Mouse (Mus musculus): ENCODE data around the gene Tmem164. TPM values are rescaled to one million over a fixed set of nuclear protein-coding genes. Genes with fewer than 3 reads are reported as not detected.

Tmem164 gene
- total and polyA plus RNA-seq, 2 experiments from 2014 or later: 17.9 to 47.3 TPM

DNA sequence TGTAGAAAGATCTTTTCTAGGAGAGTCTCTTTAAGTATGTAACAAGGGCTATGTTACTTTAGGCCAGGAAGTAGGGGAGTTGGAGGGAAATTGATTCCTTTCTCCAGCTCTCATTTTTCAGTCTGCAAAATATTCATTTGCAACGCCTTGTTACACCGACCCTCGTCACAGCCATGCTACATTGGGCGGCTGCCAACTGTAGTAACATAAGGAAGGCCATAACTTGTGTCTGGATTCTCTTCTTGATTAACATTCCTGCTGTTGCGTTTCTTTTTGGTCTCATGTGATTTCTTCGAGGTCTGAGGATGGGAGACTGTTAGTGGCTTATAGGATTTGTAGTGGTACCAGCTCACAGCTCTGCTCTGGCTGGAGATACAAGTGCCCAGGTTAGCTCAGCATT is 4.5 kb downstream of the Tmem164 start:
- no peak for TF ChIP-seq CTCF (IDR thresholded peaks at IDR 0.05; ENCODE audit: low read depth)
- Histone ChIP-seq H3K36me3 (ENCODE audit: insufficient read depth, low read length) (no peaks in the 10 kb centered on the region), H3K4me3 (ENCODE audit: low read length) (no peak overlapping the region), H3K9ac (replicated peaks; ENCODE audit: low read length) (no peak overlapping the region), H3K4me2 (ENCODE audit: low read depth, low read length) (peak overlapping the region; percentile 18; the same call in 1 of the 2 replicates), H3K4me1 (ENCODE audit: insufficient read depth, low read length) (0 out of 2 replicates have a peak, but pooled peaks cover 2% of the 10 kb centered on the region), H3K9me3 (ENCODE audit: low read length) (no peaks in the 10 kb centered on the region), H3K27me3 (ENCODE audit: insufficient read depth, low read length) (no peaks in the 10 kb centered on the region), H3K27ac (no peak overlapping the region)
- WGBS: 47% methylated on average over 6 of the region's 6 CpGs
- ATAC-seq (no peak), DNase-seq (ENCODE audit: low spot score) (peak; percentile 29)

DNA sequence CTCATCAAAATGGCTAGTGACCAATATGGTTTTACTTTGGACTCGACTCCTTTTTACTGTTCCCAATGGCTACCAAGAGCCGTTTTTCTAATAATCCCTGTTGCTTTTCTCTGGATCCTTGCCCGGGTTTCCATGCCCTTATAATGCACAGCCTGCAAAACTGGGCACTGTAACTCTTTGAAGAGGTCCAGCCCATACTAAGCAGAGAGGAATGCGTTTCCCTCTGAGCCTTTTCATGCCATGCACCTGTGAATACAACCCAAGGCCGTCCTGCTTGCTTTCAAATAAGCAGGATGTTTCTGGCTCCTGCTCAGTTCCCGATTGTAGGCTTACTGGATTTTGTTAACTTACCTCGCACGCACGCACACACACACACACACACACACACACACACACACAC is 7.3 kb downstream of the Tmem164 start:
- no peak for DNase-seq (ENCODE audit: low spot score)
- H3K27me3 ChIP-seq (ENCODE audit: insufficient read depth, low read length): no peaks in the 10 kb centered on the region
- no peaks in the 10 kb centered on the region for H3K4me1 ChIP-seq (ENCODE audit: insufficient read depth, low read length)
- no peak overlapping the region for H3K27ac ChIP-seq
- ATAC-seq: no peak
- no peak overlapping the region for H3K9ac ChIP-seq (replicated peaks; ENCODE audit: low read length)
- no peaks in the 10 kb centered on the region for H3K9me3 ChIP-seq (ENCODE audit: low read length)
- no peaks in the 10 kb centered on the region for H3K36me3 ChIP-seq (ENCODE audit: insufficient read depth, low read length)
- TF ChIP-seq CTCF (IDR thresholded peaks at IDR 0.05; ENCODE audit: low read depth): no peak
- WGBS: 55% methylated on average over 9 of the region's 9 CpGs
- H3K4me3 ChIP-seq (ENCODE audit: low read length): no peak overlapping the region
- H3K4me2 ChIP-seq (ENCODE audit: low read depth, low read length): no peak overlapping the region

DNA sequence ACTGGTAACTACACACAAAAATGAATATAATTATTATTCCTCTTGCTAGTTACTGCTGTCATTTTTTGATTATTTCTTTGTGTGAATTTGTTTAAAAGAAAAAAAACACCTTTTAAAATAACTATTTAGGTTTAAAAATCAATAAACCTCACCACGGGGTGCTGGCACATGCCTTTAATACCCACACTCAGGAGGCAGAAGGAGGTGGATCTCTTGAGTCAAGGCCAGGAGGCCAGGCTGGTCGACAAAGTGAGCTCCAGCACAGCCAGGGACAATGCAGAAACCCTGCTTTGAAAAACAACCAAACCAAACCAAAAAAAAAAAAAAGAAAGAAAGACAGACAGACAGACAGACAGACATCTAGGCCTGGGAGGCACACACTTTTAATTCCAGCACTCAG is 12.1 kb downstream of the Tmem164 start:
- Histone ChIP-seq H3K9me3 (ENCODE audit: low read length) (no peaks in the 10 kb centered on the region), H3K4me2 (ENCODE audit: low read depth, low read length) (no peak overlapping the region), H3K36me3 (ENCODE audit: insufficient read depth, low read length) (no peaks in the 10 kb centered on the region), H3K4me1 (ENCODE audit: insufficient read depth, low read length) (no peaks in the 10 kb centered on the region), H3K27ac (no peak overlapping the region), H3K4me3 (ENCODE audit: low read length) (no peak overlapping the region), H3K27me3 (ENCODE audit: insufficient read depth, low read length) (no peaks in the 10 kb centered on the region; the same call in 1 of the 2 replicates), H3K9ac (replicated peaks; ENCODE audit: low read length) (no peak overlapping the region)
- no peak for ATAC-seq
- no peak for DNase-seq (ENCODE audit: low spot score)
- no peak for TF ChIP-seq CTCF (IDR thresholded peaks at IDR 0.05; ENCODE audit: low read depth)
- WGBS: 57% methylated on average over 2 of the region's 2 CpGs

DNA sequence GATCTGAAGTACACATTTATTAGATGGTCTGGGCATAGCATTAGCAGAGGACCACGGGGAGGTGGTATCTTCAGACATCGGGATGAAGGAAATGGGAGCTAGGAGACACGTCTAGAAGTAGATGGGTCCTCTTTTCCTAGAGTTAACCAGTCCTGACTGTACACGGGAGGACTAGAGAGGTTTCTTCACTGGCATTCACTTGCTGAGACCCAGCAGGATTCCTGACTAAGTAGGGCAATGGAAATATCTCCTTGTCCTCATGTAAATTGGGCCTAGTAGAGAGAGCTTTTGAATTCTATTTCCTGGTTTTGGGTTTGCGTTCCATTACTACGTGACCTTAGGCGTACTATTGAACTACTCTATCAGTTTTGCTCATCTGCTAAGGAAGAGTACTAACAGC is 13.1 kb downstream of the Tmem164 start:
- no peaks in the 10 kb centered on the region for H3K4me1 ChIP-seq (ENCODE audit: insufficient read depth, low read length)
- no peaks in the 10 kb centered on the region for H3K9me3 ChIP-seq (ENCODE audit: low read length)
- WGBS: 83% methylated on average over 7 of the region's 7 CpGs
- H3K27ac ChIP-seq: no peak overlapping the region
- no peak overlapping the region for H3K4me3 ChIP-seq (ENCODE audit: low read length)
- H3K36me3 ChIP-seq (ENCODE audit: insufficient read depth, low read length): no peaks in the 10 kb centered on the region
- DNase-seq (ENCODE audit: low spot score) (no peak), ATAC-seq (no peak)
- no peak for TF ChIP-seq CTCF (IDR thresholded peaks at IDR 0.05; ENCODE audit: low read depth)
- H3K9ac ChIP-seq (replicated peaks; ENCODE audit: low read length): no peak overlapping the region
- H3K4me2 ChIP-seq (ENCODE audit: low read depth, low read length): no peak overlapping the region
- no peaks in the 10 kb centered on the region; the same call in 1 of the 2 replicates for H3K27me3 ChIP-seq (ENCODE audit: insufficient read depth, low read length)

DNA sequence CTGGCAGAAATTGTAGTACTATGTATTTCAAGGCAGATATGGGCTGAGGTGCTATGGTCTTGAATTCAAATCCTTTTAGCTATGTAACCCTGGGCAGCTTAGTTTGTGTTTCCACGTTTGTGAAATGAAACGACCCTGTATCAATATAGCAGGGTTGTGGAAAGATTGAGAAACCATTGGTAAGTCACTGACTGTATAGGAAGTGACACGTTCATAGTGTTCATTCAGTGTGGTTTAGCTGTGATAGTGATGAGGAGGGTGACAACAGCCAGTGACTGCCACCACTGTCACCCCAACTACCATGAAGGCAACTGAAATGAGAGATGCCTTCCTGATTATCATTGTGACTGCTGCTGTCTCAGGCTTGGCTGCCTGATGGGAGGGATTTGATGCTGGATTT is 13.7 kb downstream of the Tmem164 start:
- H3K4me3 ChIP-seq (ENCODE audit: low read length): no peak overlapping the region
- ATAC-seq: no peak
- WGBS: 85% methylated on average over 3 of the region's 3 CpGs

DNA sequence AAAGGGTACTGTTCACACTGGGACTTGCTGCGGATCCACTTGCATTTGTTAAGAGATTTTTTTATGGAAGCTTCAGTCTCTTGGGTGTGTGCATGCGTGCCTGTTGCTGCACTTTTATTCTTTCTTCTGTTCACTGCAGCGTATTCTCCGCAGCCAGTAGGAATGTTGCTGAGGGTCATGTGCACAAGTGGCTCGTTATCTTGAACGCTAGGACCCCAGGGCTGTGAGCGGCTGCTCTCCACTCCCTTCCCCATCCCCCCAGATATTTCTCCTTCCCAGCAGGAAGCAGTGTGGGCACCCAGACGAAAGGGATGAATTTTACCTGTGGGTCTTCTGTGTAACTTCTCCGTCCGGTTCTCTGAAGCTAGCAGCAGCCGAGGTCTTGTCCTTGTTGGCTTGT is 15.6 kb downstream of the Tmem164 start:
- Histone ChIP-seq H3K9me3 (ENCODE audit: low read length) (no peaks in the 10 kb centered on the region), H3K9ac (replicated peaks; ENCODE audit: low read length) (no peak overlapping the region), H3K4me2 (ENCODE audit: low read depth, low read length) (no peak overlapping the region), H3K27me3 (ENCODE audit: insufficient read depth, low read length) (no peaks in the 10 kb centered on the region; the same call in 1 of the 2 replicates), H3K4me1 (ENCODE audit: insufficient read depth, low read length) (no peaks in the 10 kb centered on the region), H3K4me3 (ENCODE audit: low read length) (no peak overlapping the region), H3K36me3 (ENCODE audit: insufficient read depth, low read length) (no peaks in the 10 kb centered on the region), H3K27ac (no peak overlapping the region)
- DNase-seq (ENCODE audit: low spot score) (no peak), ATAC-seq (no peak)
- no peak for TF ChIP-seq CTCF (IDR thresholded peaks at IDR 0.05; ENCODE audit: low read depth)
- WGBS: 80% methylated on average over 11 of the region's 11 CpGs

More for the DNA sequence above, 13.7 kb downstream of the Tmem164 start:
- no peak for DNase-seq (ENCODE audit: low spot score)
- Histone ChIP-seq H3K9me3 (ENCODE audit: low read length) (no peaks in the 10 kb centered on the region), H3K4me2 (ENCODE audit: low read depth, low read length) (no peak overlapping the region), H3K9ac (replicated peaks; ENCODE audit: low read length) (no peak overlapping the region), H3K36me3 (ENCODE audit: insufficient read depth, low read length) (no peaks in the 10 kb centered on the region), H3K27me3 (ENCODE audit: insufficient read depth, low read length) (no peaks in the 10 kb centered on the region; the same call in 1 of the 2 replicates), H3K27ac (no peak overlapping the region), H3K4me1 (ENCODE audit: insufficient read depth, low read length) (no peaks in the 10 kb centered on the region)
- TF ChIP-seq CTCF (IDR thresholded peaks at IDR 0.05; ENCODE audit: low read depth): no peak

DNA sequence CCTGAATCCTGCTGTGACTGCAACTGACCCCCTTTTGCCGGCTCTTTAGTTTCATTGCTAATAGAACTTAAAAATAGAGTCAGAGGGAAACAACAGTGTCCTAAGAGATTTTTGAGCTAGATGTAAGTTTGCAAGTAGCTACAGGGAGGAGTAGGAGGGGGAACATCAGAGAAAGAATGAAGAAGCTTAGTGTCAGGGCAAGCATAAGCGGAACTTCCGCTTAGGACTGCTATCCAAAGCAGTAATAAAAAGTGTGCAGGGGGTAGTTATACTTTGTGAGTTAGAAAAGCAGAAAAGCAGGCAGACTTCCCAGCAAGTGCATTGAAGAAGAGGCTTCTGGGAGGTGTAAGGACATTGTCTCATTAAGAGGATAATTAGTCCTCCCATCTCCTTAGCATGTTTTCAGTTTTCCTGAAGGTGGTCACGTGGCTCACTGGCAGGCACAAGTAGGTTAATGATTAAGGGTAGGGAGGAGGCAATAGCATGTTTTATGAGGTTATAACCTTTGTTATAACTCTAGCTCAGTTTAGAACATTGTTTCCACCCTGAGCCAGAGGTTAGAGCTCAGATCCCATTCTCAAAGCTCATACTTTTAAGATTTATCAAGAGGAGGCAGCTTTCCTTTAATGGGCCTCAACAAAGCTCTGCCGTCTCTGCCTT is 16.5 kb downstream of the Tmem164 start:
- no peak overlapping the region for H3K4me3 ChIP-seq (ENCODE audit: low read length)
- H3K36me3 ChIP-seq (ENCODE audit: insufficient read depth, low read length): no peaks in the 10 kb centered on the region
- H3K4me1 ChIP-seq (ENCODE audit: insufficient read depth, low read length): no peaks in the 10 kb centered on the region
- no peaks in the 10 kb centered on the region; the same call in 1 of the 2 replicates for H3K27me3 ChIP-seq (ENCODE audit: insufficient read depth, low read length)
- no peaks in the 10 kb centered on the region for H3K9me3 ChIP-seq (ENCODE audit: low read length)
- no peak overlapping the region for H3K27ac ChIP-seq
- H3K4me2 ChIP-seq (ENCODE audit: low read depth, low read length): no peak overlapping the region
- TF ChIP-seq CTCF (IDR thresholded peaks at IDR 0.05; ENCODE audit: low read depth): no peak
- ATAC-seq (no peak), DNase-seq (ENCODE audit: low spot score) (no peak)
- H3K9ac ChIP-seq (replicated peaks; ENCODE audit: low read length): no peak overlapping the region
- WGBS: 75% methylated on average over 5 of the region's 5 CpGs
